15 mouse cellular contexts compared by ENCODE assay signal in the genomic region with DNA sequence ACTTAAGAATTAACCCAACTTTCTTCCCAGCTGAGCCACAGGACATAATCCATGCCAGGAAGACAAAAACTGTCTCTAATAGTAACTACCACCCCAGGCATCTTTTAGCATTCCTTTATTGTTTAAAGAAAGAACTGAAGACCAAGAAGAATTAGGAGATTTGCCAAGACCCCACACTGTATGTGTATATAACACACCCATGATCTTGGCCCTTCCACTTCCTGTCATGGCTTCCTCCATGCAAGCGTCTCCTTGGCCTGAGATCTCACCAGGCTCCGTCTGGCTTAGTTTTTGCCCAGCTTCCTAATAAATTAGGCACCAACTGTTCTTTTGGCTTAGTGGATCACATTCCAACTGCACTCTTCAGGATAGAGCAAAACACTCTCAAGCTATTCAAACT.
"Had no signal": no experiment of that assay in that cellular context is flagged by ENCODE, and none has a peak within 500 bp of the region (broad histone marks: within the 10 kb centered on the region; RNA-seq: fewer than 3 reads in every experiment).

No protein-coding gene starts in this region.

- H3K27ac ChIP-seq: limb, embryonic 12.5 days; limb, embryonic 15.5 days; liver, embryonic 14.5 days; stomach, postnatal 0 days had no signal

- H3K36me3 ChIP-seq: limb, embryonic 12.5 days; limb, embryonic 15.5 days had no signal

- H3K27me3 ChIP-seq: limb, embryonic 12.5 days; limb, embryonic 15.5 days had no signal

- H3K4me1 ChIP-seq: limb, embryonic 12.5 days; limb, embryonic 15.5 days had no signal

- DNase-seq: kidney, adult 18-20 months; kidney, adult 9 months; kidney, postnatal 14 days; left cerebral cortex, postnatal 4 days; liver, postnatal 0 days; midbrain, embryonic 14.5 days; thymus, adult 2 months; thymus, postnatal 14 days; thymus, postnatal 4 days had no signal

- ATAC-seq: liver, postnatal 0 days had no signal

- H3K4me3 ChIP-seq: limb, embryonic 12.5 days; limb, embryonic 15.5 days had no signal

- H3K9ac ChIP-seq: limb, embryonic 12.5 days; limb, embryonic 15.5 days; liver, embryonic 14.5 days; liver, postnatal 0 days had no signal

- H3K4me2 ChIP-seq: limb, embryonic 12.5 days; limb, embryonic 15.5 days; liver, embryonic 11.5 days; midbrain, embryonic 11.5 days had no signal

- H3K9me3 ChIP-seq: limb, embryonic 12.5 days; limb, embryonic 15.5 days had no signal
